Mouse (Mus musculus) limb, embryonic 14.5 days (tissue): ENCODE measurements at regions not wholly inside any gene's neighbourhood (a gene's known extent, or its start where the extent isn't known, plus 50 kb on each side); places are given as distances from the start of the nearest gene placed in this dataset.

Experiments used
- ATAC-seq: fragments of 200-750 bp; cut with Nextera tagmentation; 2 replicates; pipeline ENCODE4 v1.8.0; 2017; ENCODE audit warnings: low read depth, moderate number of reproducible peaks, moderate TSS enrichment; ENCODE audit not compliant: low FRiP score
- DNase-seq: peaks from one replicate; pipeline ENCODE4 v3.0.0-alpha.2; 2015; ENCODE audit warnings: low spot score
- H3K27ac ChIP-seq: fragments of 300-500 bp; sonication (generic); replicated peaks from 2 replicates; pipeline ENCODE4 v1.5.1; 2014; ENCODE audit warnings: low read depth, mild to moderate bottlenecking, low read length, moderate library complexity, mixed read lengths
- H3K27me3 ChIP-seq: fragments of 300-500 bp; sonication (generic); 2 replicates; pipeline ENCODE4 v1.6.1; 2014; ENCODE audit warnings: low read length, mixed read lengths; ENCODE audit not compliant: control insufficient read depth, insufficient read depth
- H3K36me3 ChIP-seq: fragments of 300-500 bp; sonication (generic); 2 replicates; pipeline ENCODE4 v1.6.1; 2014; ENCODE audit warnings: mild to moderate bottlenecking, low read length, moderate library complexity, mixed read lengths; ENCODE audit not compliant: control insufficient read depth, insufficient read depth
- H3K4me1 ChIP-seq: fragments of 300-500 bp; sonication (generic); 2 replicates; pipeline ENCODE4 v1.6.1; 2014; ENCODE audit warnings: antibody characterized with exemption, low read length, mixed read lengths; ENCODE audit not compliant: control insufficient read depth, insufficient read depth
- H3K4me2 ChIP-seq: fragments of 300-500 bp; sonication (generic); replicated peaks from 2 replicates; pipeline ENCODE4 v1.6.1; 2014; ENCODE audit warnings: low read depth, mild to moderate bottlenecking, low read length, moderate library complexity; ENCODE audit not compliant: severe bottlenecking
- H3K4me3 ChIP-seq: fragments of 300-500 bp; sonication (generic); replicated peaks from 2 replicates; pipeline ENCODE4 v1.5.1; 2014; ENCODE audit warnings: low read length
- H3K9ac ChIP-seq: fragments of 300-500 bp; sonication (generic); 2 replicates; pipeline ENCODE4 v1.6.1; 2014; ENCODE audit warnings: mild to moderate bottlenecking, low read depth, low read length, moderate library complexity; ENCODE audit not compliant: severe bottlenecking
- H3K9me3 ChIP-seq: fragments of 300-500 bp; sonication (generic); 2 replicates; pipeline ENCODE4 v1.6.1; 2016; ENCODE audit warnings: low read length; ENCODE audit not compliant: control insufficient read depth
- POLR2A ChIP-seq: fragments of 200-500 bp; IDR thresholded peaks from 2 replicates; pipeline ENCODE4 v1.8.0; 2012; ENCODE audit warnings: inconsistent platforms, mild to moderate bottlenecking, moderate library complexity, borderline replicate concordance; ENCODE audit not compliant: insufficient read depth, insufficient read length; ENCODE audit errors: extremely low read depth
- WGBS: fragments of 180-500 bp; shearing (Covaris S2); extraction: QIAGEN DNeasy Blood & Tissue Kit; methylation state at CpG from one replicate; pipeline ENCODE4 v1.1.7; 2014; 5-methylcytosine and 5-hydroxymethylcytosine counted together

DNA sequence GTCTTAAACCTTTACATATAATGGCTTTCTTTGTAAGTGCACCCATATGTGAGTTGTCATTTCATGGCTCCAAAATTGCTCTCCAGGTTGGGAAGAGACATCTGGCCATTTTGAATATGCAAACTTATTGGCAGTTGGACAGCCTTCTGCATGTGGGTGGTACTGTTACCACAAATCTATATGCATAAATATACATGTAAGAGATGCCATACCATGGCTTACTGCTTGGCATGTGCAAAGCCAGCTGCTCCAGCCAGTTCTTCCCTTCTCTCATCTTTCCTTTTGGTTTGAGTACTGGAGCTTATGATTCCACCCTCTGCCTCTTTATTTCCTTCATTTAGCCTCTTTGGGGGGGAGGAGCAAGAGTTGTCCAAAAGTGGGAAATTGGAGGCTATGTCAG is 312.7 kb downstream of the Plekhb2 start:
- no peak for TF ChIP-seq POLR2A
- Histone ChIP-seq H3K9me3 (no peaks in the 10 kb centered on the region), H3K27me3 (no peaks in the 10 kb centered on the region), H3K4me3 (no peak overlapping the region), H3K36me3 (no peaks in the 10 kb centered on the region), H3K4me1 (no peaks in the 10 kb centered on the region), H3K4me2 (no peak overlapping the region), H3K27ac (no peak overlapping the region), H3K9ac (no peak overlapping the region)
- ATAC-seq (no peak), DNase-seq (no peak)

DNA sequence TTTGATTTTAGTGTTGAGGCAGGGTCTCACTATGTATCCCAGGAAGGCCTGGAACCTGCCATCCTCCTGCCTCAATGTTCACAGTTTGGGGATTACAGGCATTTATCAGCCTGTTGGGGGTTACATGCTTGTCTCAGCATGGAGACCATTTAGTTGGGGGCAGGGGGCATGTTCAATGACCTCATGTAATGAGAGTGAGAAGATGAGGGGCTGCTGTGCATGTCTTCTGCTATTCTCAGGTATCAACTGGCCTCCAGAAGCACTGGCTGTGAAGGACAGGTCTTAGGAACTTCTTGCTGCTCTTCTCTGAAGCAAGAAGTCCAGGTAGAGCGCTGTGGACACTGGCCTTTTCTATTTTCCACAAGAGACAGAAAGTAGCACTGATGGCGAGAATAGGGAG is 350.9 kb downstream of the Plekhb2 start:
- ATAC-seq: no peak
- Histone ChIP-seq H3K9me3 (no peaks in the 10 kb centered on the region), H3K9ac (no peak overlapping the region), H3K36me3 (no peaks in the 10 kb centered on the region), H3K4me2 (no peak overlapping the region), H3K27ac (no peak overlapping the region), H3K4me1 (no peaks in the 10 kb centered on the region), H3K27me3 (no peaks in the 10 kb centered on the region), H3K4me3 (no peak overlapping the region)
- no peak for TF ChIP-seq POLR2A
- 79% methylated on average over 2 of the region's 2 CpGs for WGBS
- no peak for DNase-seq

DNA sequence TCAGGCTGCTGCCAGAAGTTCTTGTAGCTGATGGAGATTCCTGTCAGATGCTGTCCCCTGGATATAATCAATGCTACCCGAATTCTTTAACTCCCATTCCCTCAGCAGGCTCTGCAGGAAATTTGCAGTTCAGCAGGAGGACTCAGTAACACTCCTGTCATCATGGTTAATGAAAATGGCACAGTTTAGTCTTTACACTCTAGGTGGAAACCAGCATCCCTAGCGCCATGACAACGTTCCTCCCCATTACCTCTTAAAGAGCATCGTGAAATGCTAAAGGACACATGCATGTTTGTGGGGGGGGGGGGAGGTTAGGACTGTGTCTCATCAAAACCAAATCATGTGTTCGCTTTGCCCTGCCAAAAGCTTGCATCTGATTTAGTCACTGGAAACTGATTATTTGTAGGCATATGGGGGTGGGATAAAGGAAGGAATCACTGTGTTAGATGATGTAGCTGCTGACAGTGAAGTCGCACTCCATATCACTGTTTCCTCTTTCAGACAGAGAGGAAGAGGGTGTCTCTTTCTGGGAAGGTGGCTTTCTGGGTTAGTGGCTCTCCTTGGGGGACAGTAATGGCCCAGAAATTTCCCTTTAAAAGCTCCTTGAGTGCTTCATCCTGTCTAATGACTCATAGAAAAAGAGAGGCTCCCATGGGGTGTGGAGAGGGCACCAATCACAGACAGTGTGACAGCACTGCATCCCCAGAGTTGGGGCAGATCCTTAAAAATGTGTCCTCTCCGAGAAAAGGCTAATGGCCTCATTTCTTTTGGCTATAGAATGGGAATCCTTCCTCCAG is 351.5 kb downstream of the Plekhb2 start:
- no peak for DNase-seq
- no peaks in the 10 kb centered on the region for H3K36me3 ChIP-seq
- no peak overlapping the region for H3K4me2 ChIP-seq
- no peaks in the 10 kb centered on the region for H3K9me3 ChIP-seq
- H3K27me3 ChIP-seq: no peaks in the 10 kb centered on the region
- TF ChIP-seq POLR2A: no peak
- WGBS: 65% methylated on average over 7 of the region's 7 CpGs
- ATAC-seq: no peak
- H3K27ac ChIP-seq: no peak overlapping the region
- H3K4me3 ChIP-seq: no peak overlapping the region
- no peaks in the 10 kb centered on the region for H3K4me1 ChIP-seq
- H3K9ac ChIP-seq: no peak overlapping the region

DNA sequence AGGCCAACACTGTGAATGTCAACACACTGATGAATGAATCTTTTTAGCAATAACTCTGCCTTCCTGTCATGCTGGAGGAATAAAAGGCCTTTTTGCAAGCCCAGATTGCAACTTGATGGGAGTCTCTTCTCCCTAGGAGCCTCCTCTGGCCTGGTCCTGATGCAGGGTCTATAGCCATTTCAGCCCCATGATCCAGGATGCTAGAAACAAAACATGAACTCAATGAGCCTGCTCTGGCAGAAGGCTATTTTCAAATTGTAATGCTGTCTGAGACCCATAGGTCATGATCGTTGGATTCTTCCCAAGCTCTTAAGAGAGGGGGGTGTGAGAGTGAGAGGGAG is 352.1 kb downstream of the Plekhb2 start:
- ATAC-seq (no peak), DNase-seq (no peak)
- 82% methylated on average over 1 of the region's 1 CpGs for WGBS
- no peak overlapping the region for H3K9ac ChIP-seq
- H3K4me1 ChIP-seq: no peaks in the 10 kb centered on the region
- no peak overlapping the region for H3K27ac ChIP-seq
- no peaks in the 10 kb centered on the region for H3K36me3 ChIP-seq
- no peaks in the 10 kb centered on the region for H3K27me3 ChIP-seq
- no peak overlapping the region for H3K4me2 ChIP-seq
- no peaks in the 10 kb centered on the region for H3K9me3 ChIP-seq
- H3K4me3 ChIP-seq: no peak overlapping the region
- no peak for TF ChIP-seq POLR2A

DNA sequence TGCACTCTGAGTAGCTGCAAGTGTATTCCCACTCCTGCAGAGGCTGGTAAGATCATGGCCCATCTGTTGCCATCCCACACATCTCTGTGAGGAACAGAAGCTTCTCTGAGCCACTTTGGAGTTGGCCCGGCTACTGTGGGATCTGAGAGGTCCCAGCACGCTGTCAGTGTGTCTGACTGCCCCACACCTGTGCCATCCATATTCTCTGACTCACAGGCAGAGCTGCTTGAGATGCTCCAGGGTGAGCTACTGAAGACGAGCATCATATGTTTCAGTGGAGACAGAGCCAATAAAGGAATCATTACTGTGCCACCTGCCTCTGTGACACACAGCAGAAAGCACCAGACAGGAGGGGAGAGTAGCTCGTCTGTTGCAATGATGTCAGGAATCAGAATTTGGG is 352.8 kb downstream of the Plekhb2 start:
- no peak for DNase-seq
- H3K36me3 ChIP-seq: no peaks in the 10 kb centered on the region
- H3K27me3 ChIP-seq: no peaks in the 10 kb centered on the region
- H3K4me1 ChIP-seq: no peaks in the 10 kb centered on the region
- 68% methylated on average over 4 of the region's 4 CpGs for WGBS
- no peak overlapping the region for H3K27ac ChIP-seq
- no peak overlapping the region for H3K4me3 ChIP-seq
- no peak for ATAC-seq
- H3K9me3 ChIP-seq: no peaks in the 10 kb centered on the region
- TF ChIP-seq POLR2A: no peak
- H3K9ac ChIP-seq: no peak overlapping the region
- no peak overlapping the region for H3K4me2 ChIP-seq
